Mouse (Mus musculus) CD4-positive helper T cell, adult 2 months (primary cell): ENCODE measurements around the gene Ccnjl.

ENCODE experiments used
- DNase-seq: peaks from one replicate; pipeline ENCODE4 v3.0.0-alpha.2; 2012; ENCODE audit warnings: low read depth, missing footprints, low spot score

Gene Ccnjl

DNA sequence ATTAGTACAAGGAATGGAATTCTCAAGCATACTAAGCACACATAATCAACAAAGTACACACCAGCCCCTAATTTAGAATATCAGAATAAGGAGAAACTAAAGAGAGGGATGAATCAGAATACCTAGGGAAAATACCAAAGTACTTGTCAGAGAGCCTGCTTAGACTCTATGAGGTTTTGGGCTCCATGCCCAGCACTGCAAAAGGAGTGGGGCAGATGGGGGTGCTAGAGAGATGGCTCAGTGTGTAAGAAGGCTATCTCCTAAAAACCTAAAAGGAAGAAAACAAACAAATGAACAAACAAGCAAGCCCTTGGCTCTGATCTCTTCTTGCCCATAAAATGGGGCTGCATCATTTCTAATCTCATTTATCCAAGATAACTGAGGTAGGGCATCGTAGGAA is 95.8 kb downstream of the Ccnjl start:
- no peak for DNase-seq

DNA sequence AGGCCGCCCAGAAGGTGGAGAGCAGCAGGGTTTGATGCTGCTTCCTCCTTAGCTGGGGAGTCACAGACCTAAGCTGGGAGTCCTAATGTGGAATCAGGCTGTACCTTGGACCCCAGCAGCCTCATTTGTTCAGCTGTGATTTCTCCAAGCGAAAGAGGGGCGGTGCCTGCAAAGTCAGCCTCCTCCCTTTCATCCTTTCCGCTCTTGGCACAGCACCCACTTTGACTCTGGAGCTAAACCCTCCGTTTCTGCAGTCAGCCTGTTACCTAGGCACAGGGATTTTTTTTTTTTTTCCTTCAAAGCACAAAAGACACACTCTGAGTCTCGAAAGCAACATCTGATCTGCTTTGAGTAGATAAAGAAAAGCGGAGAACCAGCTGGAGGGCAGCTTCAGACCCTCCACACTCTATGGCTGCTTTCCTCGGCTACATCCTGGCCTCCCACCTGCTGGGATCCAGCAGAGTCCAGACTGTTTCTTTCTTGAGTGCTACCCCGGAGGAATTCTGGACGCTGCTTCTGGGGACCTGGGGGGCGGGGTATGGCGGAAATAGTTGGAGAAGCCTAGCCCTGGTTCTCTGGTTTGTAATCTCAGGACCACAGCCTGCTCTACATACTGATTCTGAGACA is 97.8 kb downstream of the Ccnjl start:
- no peak for DNase-seq

DNA sequence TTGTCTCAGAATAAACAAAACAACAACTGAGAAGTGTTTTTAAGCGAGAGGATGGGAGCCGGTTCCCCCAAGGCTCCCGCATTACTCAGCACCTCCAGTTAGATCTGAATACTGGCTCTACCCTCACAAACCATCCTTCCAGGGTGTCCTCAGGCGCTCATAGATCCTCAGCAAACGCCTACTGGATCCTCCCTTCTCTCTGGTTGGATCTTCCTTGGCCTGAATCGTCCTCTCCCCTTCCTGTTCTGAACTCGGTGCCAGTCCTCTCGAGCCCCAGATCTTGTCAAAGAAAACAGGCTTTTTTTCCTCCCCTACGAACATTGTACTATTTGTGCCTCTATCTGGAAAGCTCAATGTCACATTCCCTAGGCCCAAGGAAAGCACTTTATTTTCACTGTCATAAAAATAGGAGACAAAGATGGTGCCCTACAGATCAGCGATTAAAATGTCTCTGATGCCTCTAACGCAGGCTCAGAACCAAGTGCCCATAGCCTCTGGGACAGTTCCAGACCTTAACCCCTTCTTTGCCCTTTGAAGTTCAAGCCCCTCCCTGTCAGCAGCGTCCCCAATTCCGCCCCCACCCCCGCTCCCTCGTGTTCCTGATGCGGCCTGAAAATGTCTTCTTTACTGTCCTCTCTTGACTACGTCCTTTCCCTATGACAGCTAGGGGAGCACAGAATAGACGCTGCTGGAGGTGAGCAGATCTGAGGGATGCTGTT is 98.5 kb downstream of the Ccnjl start:
- DNase-seq: no peak

DNA sequence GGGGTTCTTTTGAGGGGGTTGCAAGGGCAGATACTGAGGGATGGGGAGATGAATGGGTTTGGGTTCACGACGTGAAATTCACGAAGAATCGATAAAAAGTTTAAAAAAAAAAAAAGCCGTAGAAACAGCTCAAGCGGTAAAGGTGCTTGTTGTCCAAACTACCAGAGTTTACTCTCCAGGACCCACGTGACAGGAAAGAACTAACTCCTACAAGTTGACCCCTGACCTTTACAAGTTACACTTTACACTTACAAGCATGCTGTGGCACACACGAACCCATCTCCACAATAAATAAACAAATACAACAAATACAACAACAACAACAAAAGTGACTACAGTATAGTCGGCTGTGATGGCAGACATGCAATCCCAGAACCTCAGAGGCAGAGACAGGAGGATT is 103.1 kb downstream of the Ccnjl start:
- no peak for DNase-seq

DNA sequence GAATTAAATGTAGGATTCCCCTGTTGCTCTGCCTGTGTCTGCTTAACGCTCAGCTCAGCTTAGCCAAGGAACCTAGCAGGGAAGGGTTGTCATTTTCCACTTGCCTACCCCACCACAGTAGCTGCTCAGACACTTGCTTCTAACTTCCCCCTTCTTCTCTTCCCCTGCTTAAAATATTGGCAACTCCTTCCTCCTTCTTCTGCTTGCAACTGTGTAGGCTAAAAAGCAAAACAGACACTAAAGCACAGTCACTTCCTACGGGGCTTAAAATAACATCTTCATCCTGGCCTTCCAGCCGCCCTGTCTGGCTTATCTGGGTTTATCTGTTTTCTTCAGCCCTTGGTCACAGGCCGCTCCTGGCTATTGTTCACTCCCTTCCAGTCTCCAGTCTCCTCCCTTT is 104.0 kb downstream of the Ccnjl start:
- DNase-seq: no peak

DNA sequence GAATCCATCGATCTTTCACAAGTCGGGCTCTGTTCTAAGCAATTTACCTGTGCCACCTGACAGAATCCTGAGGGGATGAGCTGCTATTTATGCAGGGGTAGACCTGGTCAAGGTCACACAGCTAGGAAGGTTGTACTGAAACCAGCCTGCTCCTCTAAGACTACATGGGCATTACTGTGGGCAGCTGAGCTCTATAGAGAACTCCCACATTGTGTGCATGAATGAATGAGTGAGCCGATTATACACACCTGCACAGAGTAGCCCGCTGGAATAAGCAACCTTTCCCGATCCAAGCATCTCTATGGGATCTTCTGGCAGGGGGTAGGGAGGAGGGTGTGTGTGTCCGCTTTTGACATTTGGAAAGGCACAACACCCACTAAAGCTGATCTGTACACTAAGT is 104.6 kb downstream of the Ccnjl start:
- DNase-seq: no peak

DNA sequence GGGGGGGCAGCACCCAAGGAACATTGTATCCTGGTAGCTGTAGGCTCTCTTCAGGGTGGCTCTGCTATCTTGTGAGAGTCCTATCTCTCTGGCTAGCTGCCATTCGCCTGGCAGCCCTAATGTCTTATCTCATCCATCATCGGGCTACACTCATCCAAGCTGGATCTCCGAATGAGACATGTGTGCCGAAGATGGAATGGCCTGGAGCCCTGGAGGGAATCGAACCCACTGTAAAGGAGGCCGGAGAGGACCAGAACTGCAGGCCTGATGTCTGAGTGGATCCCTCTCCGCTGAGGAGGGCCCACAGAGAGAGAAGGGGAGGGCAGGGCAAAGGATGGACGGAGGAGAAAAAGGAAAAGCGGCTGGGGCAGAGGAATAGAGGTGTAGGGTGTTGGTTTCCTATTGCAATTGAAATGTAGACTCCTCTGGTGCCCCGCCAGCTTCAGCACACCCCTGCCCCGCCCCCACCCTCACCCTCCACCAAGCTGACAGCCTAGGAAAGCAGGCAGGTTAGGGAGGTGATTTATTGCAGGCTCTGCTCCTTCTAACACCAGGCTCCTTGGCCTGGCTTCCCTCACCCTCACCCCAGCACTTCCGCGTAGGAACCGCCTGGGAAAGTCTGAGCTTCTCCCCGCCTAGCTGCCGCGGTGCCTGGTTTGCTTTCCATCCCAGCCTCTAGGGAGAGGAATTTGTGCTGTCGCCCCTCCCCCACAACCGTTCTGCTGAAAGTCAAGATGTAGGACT is 105.2 kb downstream of the Ccnjl start:
- no peak for DNase-seq
